Mouse (Mus musculus): ENCODE data around the gene Gm35315.
"Not testable (repeated sequence)": the region's sequence is repeated elsewhere in the genome, so short reads cannot be mapped to it uniquely, and the experiment has no call there.

Gm35315 gene

GRCm38 (mm10) chr5:110101716-110102347 lies 7.6 kb upstream of the Gm35315 start:
- DNase-seq (ENCODE audit: low spot score in 2 of 2) = peak in 1 of 2 experiments; percentile 77

DNA sequence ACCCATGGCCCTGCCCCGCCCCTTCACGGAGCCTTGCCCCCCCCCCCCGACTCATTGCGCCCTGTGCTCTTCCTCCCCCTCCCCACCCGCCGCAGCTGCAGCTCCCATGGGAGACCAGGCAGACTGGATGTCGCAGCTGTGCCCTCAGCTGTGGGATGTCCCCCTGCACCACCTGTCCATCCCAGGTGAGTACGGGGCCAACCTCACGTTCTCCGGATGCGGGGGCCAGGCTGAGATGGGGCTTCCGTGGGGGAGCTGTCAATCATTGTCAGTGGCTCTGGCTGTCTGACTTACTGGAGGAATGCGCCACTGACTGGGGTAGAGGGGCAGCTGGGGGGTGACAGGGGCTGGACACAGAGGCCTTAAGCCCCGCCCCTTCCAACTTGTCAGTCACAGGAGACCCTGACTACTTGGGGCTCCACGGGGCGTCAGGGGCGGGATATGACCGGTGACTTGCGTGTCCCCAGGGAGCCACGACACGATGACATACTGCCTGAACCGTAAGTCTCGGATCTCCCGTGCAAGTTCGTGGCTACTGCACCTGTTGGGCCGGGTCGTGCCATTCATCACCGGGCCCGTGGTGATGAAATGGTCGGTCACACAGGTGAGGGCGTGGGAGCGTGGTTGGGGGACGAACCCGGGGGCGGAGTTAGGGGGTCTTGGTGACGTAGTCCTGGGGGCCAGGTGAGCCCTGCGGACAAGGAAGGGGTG lies 6.9 kb upstream of the Gm35315 start:
- peak in 1 of 2 experiments; percentile 29 for DNase-seq (ENCODE audit: low spot score in 2 of 2)

DNA sequence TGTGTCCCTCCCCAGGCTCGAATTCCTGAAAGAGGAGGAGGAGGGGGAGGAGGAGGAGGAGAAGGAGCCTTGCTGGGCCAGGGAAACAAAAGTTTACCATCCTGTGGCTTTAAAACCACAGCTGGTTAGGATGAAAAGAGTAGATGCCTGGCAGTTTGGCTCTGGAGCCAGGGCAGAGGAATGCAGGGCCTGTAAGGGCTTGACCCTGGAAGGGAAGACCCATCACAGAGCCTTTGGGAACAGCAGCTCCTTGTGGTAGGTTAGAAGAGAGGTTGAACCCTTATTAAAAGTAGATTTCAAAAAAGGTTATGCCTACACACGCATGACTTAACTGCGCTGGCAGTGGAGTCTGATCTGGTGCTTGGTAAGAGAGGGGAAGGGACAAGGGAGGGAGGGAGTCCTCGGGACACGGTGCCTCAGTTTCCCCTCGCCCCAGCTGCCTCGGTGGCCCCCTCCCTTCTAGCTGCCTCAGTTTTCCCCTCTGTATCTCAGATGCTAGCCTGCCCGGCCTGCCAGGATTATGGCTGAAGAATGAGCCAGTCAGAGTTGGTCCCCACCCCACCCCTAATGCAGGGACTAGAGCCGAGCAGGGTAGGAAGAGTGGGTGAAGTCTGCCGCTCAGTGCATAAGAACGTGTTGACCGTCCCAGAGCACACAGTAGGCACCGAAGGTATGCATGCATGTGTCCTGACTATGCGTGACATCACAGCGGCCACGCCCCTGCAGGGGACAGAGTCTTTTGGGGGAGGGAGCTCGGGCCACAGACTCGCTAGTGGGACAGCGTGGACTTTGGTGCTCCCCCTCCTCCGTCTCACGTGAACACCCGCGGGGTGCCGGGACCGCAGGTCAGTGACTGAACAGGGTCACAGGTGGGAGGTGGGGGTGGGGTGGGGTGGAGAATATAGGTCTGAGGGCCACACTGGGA lies 5.7 kb upstream of the Gm35315 start, which contains the start of gene Plcxd1:
Plcxd1 (plus strand) TSS at position 314 of the 925 bp plus-strand sequence.
- DNase-seq (ENCODE audit: low spot score in 2 of 2) = peak in 1 of 2 experiments; percentile 4

- DNase-seq (ENCODE audit: low spot score in 2 of 2) = peak in 1 of 2 experiments; percentile 68
Observed at GRCm38 (mm10) chr5:110098991-110099477, 4.8 kb upstream of the Gm35315 start.

DNA sequence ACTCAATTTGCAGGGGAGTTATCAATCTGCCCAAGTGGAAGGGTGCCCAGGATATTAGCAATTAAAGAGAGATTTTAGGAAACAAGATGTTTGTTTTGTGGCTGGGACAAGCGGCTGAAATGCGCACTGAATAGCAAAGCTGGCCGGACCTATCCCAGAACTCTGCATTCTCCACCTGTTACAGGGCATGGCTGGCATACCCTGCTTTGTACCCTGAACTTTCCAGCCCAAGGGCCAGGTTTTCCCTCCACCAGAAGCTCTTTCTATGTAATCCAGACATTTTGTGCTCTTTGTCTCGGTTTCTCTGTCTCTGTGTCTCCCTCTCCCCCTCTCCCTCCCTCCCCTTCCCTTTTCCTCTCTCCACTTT lies 610 bp upstream of the Gm35315 start:
- no peak for DNase-seq (ENCODE audit: low spot score in 2 of 2)

- no peak for DNase-seq (ENCODE audit: low spot score in 2 of 2)
Observed at GRCm38 (mm10) chr5:110091546-110091945, 2.7 kb downstream of the Gm35315 start.

DNA sequence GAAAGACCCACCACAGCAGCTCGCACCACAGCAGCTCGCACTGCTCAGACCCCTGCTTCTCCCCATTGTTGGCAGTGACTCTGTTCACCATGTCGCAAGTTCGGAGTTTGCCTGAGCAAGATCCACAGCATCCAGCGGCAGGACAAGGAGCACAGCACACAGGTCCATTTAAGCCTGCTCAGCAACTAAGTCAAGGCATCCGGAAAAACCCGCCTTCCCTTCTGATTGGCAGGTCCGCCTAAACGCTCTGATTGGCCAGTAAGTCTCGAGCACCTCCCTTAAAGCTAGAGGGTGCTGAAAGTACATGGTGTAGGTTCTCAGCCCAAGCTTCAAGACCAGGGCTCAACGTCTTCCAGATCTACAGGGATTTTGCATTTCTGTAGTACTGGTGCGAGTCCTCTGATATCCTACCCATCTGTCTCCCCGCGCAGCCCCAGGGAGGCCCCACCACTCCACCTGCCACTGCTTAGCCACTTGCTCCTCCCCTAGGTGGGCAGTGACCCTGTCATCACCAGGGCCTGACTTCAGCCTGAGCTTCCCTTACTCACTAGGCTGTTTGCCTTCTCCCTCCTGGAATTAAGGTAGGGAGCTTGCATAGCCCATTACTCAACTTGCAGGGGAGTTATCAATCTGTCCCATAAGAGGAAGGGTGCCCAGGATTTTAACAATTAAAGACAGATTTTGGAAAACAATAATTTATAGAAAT lies 7.9 kb downstream of the Gm35315 start:
- no peak for DNase-seq (ENCODE audit: low spot score in 2 of 2)

DNA sequence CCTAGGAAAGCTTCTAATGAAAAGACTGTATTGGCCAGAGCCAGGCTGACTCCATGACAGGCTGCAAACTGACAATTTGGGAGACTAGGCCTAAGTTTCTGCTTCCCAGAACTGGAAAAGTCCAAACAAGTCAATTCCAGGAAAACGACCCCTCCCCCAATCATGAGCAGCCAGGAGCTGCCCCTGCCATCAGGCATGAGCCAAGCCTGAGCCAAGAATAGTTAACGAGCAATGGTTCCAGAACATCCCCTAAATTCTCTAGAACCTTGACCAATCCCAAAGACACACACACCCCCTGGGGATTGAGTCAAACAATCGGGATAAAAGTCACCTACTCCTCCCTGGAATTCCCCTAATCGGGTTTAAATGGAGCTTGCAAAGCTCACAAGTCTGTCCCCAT lies 11.3 kb downstream of the Gm35315 start:
- DNase-seq (ENCODE audit: low spot score in 2 of 2) = no peak

GRCm38 (mm10) chr5:110072413-110072812 lies 21.8 kb downstream of the Gm35315 start, which contains the start of gene Gm17655:
Gene Gm17655, minus strand, starts transcription at chr5:110072513.
- not testable (repeated sequence) for DNase-seq (ENCODE audit: low spot score in 2 of 2)

- DNase-seq (ENCODE audit: low spot score in 2 of 2) = peak; percentile 79 to 88
Observed at GRCm38 (mm10) chr5:110057637-110058408, 36.4 kb downstream of the Gm35315 start.
